ENCODE assay signal across 27 mouse cellular contexts in genomic region chr2:68502236-68502635, GRCm38 (mm10). TPM values are rescaled to one million over a fixed set of nuclear protein-coding genes. Genes with fewer than 3 reads are reported as not detected.
A peak's percentile ranks its signal among the peaks of the same experiment; 100 is the strongest.
DNase-seq lines count a peak whose midpoint lies in the region; ATAC-seq and TF ChIP-seq lines count a peak whose summit lies in the region.
"Had no signal": no experiment of that assay in that cellular context is flagged by ENCODE, and none has a peak within 500 bp of the region (broad histone marks: within the 10 kb centered on the region; RNA-seq: fewer than 3 reads in every experiment).

No protein-coding gene starts in this region.

- DNase-seq in embryo, embryonic 10 days (ENCODE audit: low spot score): peak; percentile 14
- DNase-seq in embryo, embryonic 9.5 days (ENCODE audit: extremely low spot score): no peak
- no peak for DNase-seq in hindbrain, embryonic 14.5 days (ENCODE audit: low spot score)
- no peak for DNase-seq in hindbrain, postnatal 0 days (ENCODE audit: low spot score)
- DNase-seq in layer of hippocampus, adult 2 months (ENCODE audit: low spot score in 2 of 2): no peak
- DNase-seq: adrenal gland, adult 8-10 months; cerebellum, adult 8-10 months; cerebellum, postnatal 25 days; gastrocnemius, postnatal 25 days; heart, adult 11 months; heart, postnatal 36 days; kidney, adult 11 months; kidney, postnatal 14 days; liver; lung, adult 2 months; lung, postnatal 10 days; right cerebral cortex, postnatal 25 days had no signal

- H3K4me1 ChIP-seq in hindbrain, embryonic 14.5 days (replicated peaks; ENCODE audit: control insufficient read depth, insufficient read depth, low read length): peaks cover 5% of the 10 kb centered on the region
- H3K4me1 ChIP-seq in hindbrain, postnatal 0 days (ENCODE audit: insufficient read depth, low read length): no peaks in the 10 kb centered on the region
- peaks cover 18% of the 10 kb centered on the region for H3K4me1 ChIP-seq in neural tube, embryonic 13.5 days (replicated peaks)
- H3K4me1 ChIP-seq in neural tube, embryonic 15.5 days: peaks cover 12% of the 10 kb centered on the region; the same call in 1 of the 2 replicates
- peaks cover 5% of the 10 kb centered on the region; the same call in 1 of the 2 replicates for H3K4me1 ChIP-seq in neural tube, embryonic 14.5 days (ENCODE audit: control insufficient read depth, insufficient read depth, low read length)
- H3K4me1 ChIP-seq: stomach, embryonic 15.5 days had no signal

- no peaks in the 10 kb centered on the region for H3K27me3 ChIP-seq in hindbrain, embryonic 14.5 days (ENCODE audit: control insufficient read depth, insufficient read depth, low read length)
- H3K27me3 ChIP-seq in hindbrain, postnatal 0 days (ENCODE audit: insufficient read depth, low read length): no peaks in the 10 kb centered on the region
- H3K27me3 ChIP-seq in neural tube, embryonic 13.5 days: no peaks in the 10 kb centered on the region
- H3K27me3 ChIP-seq in neural tube, embryonic 15.5 days (replicated peaks): no peaks in the 10 kb centered on the region
- H3K27me3 ChIP-seq in neural tube, embryonic 14.5 days (ENCODE audit: control insufficient read depth, insufficient read depth, low read length): no peaks in the 10 kb centered on the region
- H3K27me3 ChIP-seq: CH12.LX; stomach, embryonic 15.5 days had no signal

- no peak for ATAC-seq in hindbrain, embryonic 14.5 days (ENCODE audit: low FRiP score)
- no peak for ATAC-seq in hindbrain, postnatal 0 days
- ATAC-seq in neural tube, embryonic 13.5 days (ENCODE audit: low read depth): no peak
- ATAC-seq in neural tube, embryonic 15.5 days (ENCODE audit: low FRiP score): no peak
- peak; percentile 12 for ATAC-seq in neural tube, embryonic 14.5 days (ENCODE audit: low read depth)
- ATAC-seq: activated CD4-positive, CD25-positive, alpha-beta regulatory T cell, adult 4 months had no signal

- 14% methylated on average over 2 of the region's 2 CpGs for WGBS in hindbrain, embryonic 14.5 days
- WGBS in hindbrain, postnatal 0 days: 20% methylated on average over 2 of the region's 2 CpGs
- WGBS in neural tube, embryonic 13.5 days: 21% methylated on average over 2 of the region's 2 CpGs
- WGBS in neural tube, embryonic 15.5 days: 23% methylated on average over 2 of the region's 2 CpGs
- 28% methylated on average over 2 of the region's 2 CpGs for WGBS in neural tube, embryonic 14.5 days

- H3K9me3 ChIP-seq in hindbrain, embryonic 14.5 days (ENCODE audit: control insufficient read depth, low read length): no peaks in the 10 kb centered on the region
- H3K9me3 ChIP-seq in hindbrain, postnatal 0 days (ENCODE audit: low read length): no peaks in the 10 kb centered on the region
- no peaks in the 10 kb centered on the region for H3K9me3 ChIP-seq in neural tube, embryonic 13.5 days
- no peaks in the 10 kb centered on the region for H3K9me3 ChIP-seq in neural tube, embryonic 15.5 days (replicated peaks)
- no peaks in the 10 kb centered on the region for H3K9me3 ChIP-seq in neural tube, embryonic 14.5 days (ENCODE audit: control insufficient read depth, low read length)
- H3K9me3 ChIP-seq: stomach, embryonic 15.5 days had no signal

- no peaks in the 10 kb centered on the region for H3K36me3 ChIP-seq in hindbrain, embryonic 14.5 days (replicated peaks; ENCODE audit: control insufficient read depth, insufficient read depth)
- H3K36me3 ChIP-seq in hindbrain, postnatal 0 days (ENCODE audit: insufficient read depth, low read length): no peaks in the 10 kb centered on the region
- no peaks in the 10 kb centered on the region for H3K36me3 ChIP-seq in neural tube, embryonic 13.5 days
- H3K36me3 ChIP-seq in neural tube, embryonic 15.5 days: no peaks in the 10 kb centered on the region
- H3K36me3 ChIP-seq in neural tube, embryonic 14.5 days (ENCODE audit: control insufficient read depth, insufficient read depth, low read length): no peaks in the 10 kb centered on the region
- H3K36me3 ChIP-seq: stomach, embryonic 15.5 days had no signal

- H3K27ac ChIP-seq in hindbrain, embryonic 14.5 days: peak overlapping the region; percentile 32; the same call in 1 of the 2 replicates
- no peak overlapping the region for H3K27ac ChIP-seq in hindbrain, postnatal 0 days
- H3K27ac ChIP-seq in neural tube, embryonic 13.5 days (replicated peaks): peak overlapping the region; percentile 68
- H3K27ac ChIP-seq in neural tube, embryonic 15.5 days (replicated peaks): no peak overlapping the region
- no peak overlapping the region for H3K27ac ChIP-seq in neural tube, embryonic 14.5 days (ENCODE audit: low read depth, low read length)
- no peak overlapping the region for H3K27ac ChIP-seq in layer of hippocampus, adult 2 months
- H3K27ac ChIP-seq: liver, embryonic 14.5 days; stomach, embryonic 15.5 days had no signal

- no peak overlapping the region for H3K4me3 ChIP-seq in hindbrain, embryonic 14.5 days (replicated peaks; ENCODE audit: low read length)
- no peak overlapping the region for H3K4me3 ChIP-seq in hindbrain, postnatal 0 days (ENCODE audit: low read length)
- H3K4me3 ChIP-seq in neural tube, embryonic 13.5 days: no peak overlapping the region
- no peak overlapping the region for H3K4me3 ChIP-seq in neural tube, embryonic 15.5 days (replicated peaks)
- no peak overlapping the region for H3K4me3 ChIP-seq in neural tube, embryonic 14.5 days (ENCODE audit: low read depth, low read length)
- no peak overlapping the region for H3K4me3 ChIP-seq in layer of hippocampus, adult 2 months
- H3K4me3 ChIP-seq: erythroblast, embryonic 14.5 days; myocyte; stomach, embryonic 15.5 days had no signal

- TF ChIP-seq CTCF in hindbrain, postnatal 0 days (IDR thresholded peaks at IDR 0.05; ENCODE audit: low read depth): no peak
- TF ChIP-seq CTCF in layer of hippocampus, adult 2 months (conservative IDR thresholded peaks at IDR 0.05): no peak

- H3K9ac ChIP-seq in hindbrain, embryonic 14.5 days: no peak overlapping the region
- H3K9ac ChIP-seq in hindbrain, postnatal 0 days (replicated peaks; ENCODE audit: low read length): no peak overlapping the region
- no peak overlapping the region for H3K9ac ChIP-seq in neural tube, embryonic 13.5 days
- H3K9ac ChIP-seq in neural tube, embryonic 15.5 days (replicated peaks): no peak overlapping the region
- H3K9ac ChIP-seq in neural tube, embryonic 14.5 days (replicated peaks; ENCODE audit: low read depth, low read length): no peak overlapping the region
- H3K9ac ChIP-seq: liver, embryonic 14.5 days; stomach, embryonic 15.5 days had no signal

- no peak overlapping the region for H3K4me2 ChIP-seq in hindbrain, embryonic 14.5 days (replicated peaks)
- no peak overlapping the region for H3K4me2 ChIP-seq in hindbrain, postnatal 0 days (ENCODE audit: low read depth, low read length)
- H3K4me2 ChIP-seq in neural tube, embryonic 13.5 days: no peak overlapping the region
- H3K4me2 ChIP-seq in neural tube, embryonic 15.5 days: no peak overlapping the region
- H3K4me2 ChIP-seq in neural tube, embryonic 14.5 days (ENCODE audit: low read depth, low read length): no peak overlapping the region
- H3K4me2 ChIP-seq: heart, embryonic 11.5 days; stomach, embryonic 15.5 days had no signal

RNA-seq across cellular contexts. Expression of gene Stk39, which starts 30.2 kb away (rescaled TPM):
- polyA plus RNA-seq in hindbrain, embryonic 14.5 days (2014; fragmentation: Nextera tagmentation; extraction: Ambion mirVana): 50.9 and 51.3 TPM in 2 replicates
- 24.2 and 30.8 TPM in 2 replicates for total RNA-seq in hindbrain, postnatal 0 days (2014; rRNA removed)
- polyA plus RNA-seq in hindbrain, postnatal 0 days (2015; fragmentation: Nextera tagmentation; extraction: Ambion mirVana): 38.4 and 40.2 TPM in 2 replicates
- polyA plus RNA-seq in neural tube, embryonic 13.5 days (2015; fragmentation: Nextera tagmentation; extraction: Ambion mirVana): 34.5 and 35.8 TPM in 2 replicates
- polyA plus RNA-seq in neural tube, embryonic 15.5 days (2015; fragmentation: Nextera tagmentation; extraction: Ambion mirVana): 26.4 and 27.3 TPM in 2 replicates
- 37.0 and 48.5 TPM in 2 replicates for polyA plus RNA-seq in neural tube, embryonic 14.5 days (2014; fragmentation: Nextera tagmentation; extraction: Ambion mirVana)
- 10 to 100 TPM; 71.8 to 75.3 TPM for total RNA-seq in layer of hippocampus, adult 2 months (2021)
- total RNA-seq: CH12.LX had no signal
- polyA plus RNA-seq: erythroblast, embryonic 14.5 days had no signal

Comparison
In these comparisons a context has a peak if more than half of its experiments do, and no peak if none do; other contexts are left out.
1. H3K27ac ChIP-seq: peak in hindbrain, embryonic 14.5 days (single experiment) and neural tube, embryonic 13.5 days (single experiment); none in hindbrain, postnatal 0 days (single experiment), neural tube, embryonic 15.5 days (single experiment), neural tube, embryonic 14.5 days (single experiment) and layer of hippocampus, adult 2 months (single experiment).